Comparison of ENCODE assay signal across 11 mouse cellular contexts in the genomic region with DNA sequence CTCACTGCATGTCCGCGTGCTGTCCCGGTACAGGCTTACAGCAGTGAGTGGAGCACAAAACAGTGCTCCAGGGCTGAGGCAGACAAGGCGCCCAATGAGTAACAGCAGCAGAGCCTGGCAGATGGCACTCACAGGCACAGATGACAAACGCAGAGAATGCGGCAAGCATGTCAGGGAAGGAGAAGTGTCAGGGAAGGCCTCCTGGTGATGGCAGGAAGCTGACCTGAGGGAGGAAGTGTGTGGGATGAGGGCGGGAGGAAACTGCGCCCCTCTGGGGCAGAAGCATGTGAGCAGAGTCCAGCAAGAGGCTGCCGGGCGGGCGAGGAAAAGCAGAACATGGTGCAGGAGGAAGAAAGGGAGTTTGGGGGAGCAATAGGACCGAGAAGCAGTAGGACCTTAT.
DNase-seq lines count a peak whose midpoint lies in the region; ATAC-seq lines count a peak whose summit lies in the region.
"Had no signal": no experiment of that assay in that cellular context is flagged by ENCODE, and none has a peak within 500 bp of the region (broad histone marks: within the 10 kb centered on the region; RNA-seq: fewer than 3 reads in every experiment).

No protein-coding gene starts in this region.

- intact Hi-C loops in heart, postnatal 10 days (cut with DNase I) = no loop called here

- H3K79me2 ChIP-seq in macrophage (ENCODE audit: inconsistent target) = no peaks in the 10 kb centered on the region

- no peak overlapping the region for H3K27ac ChIP-seq in forebrain, embryonic 14.5 days (ENCODE audit: low read depth, low read length)
- H3K27ac ChIP-seq in forebrain, embryonic 11.5 days (ENCODE audit: low read depth, low read length) = no peak overlapping the region
- H3K27ac ChIP-seq in macrophage = peak overlapping the region; percentile 49
- H3K27ac ChIP-seq: midbrain, embryonic 10.5 days; stomach, embryonic 15.5 days had no signal

- DNase-seq in forebrain, embryonic 14.5 days (ENCODE audit: low spot score) = peak; percentile 13
- DNase-seq in forebrain, embryonic 11.5 days (ENCODE audit: low spot score) = no peak
- DNase-seq in spleen, postnatal 36 days (ENCODE audit: low spot score in 2 of 2) = peak; percentile 18 to 26
- DNase-seq in spleen, adult 12 weeks (ENCODE audit: low spot score) = no peak
- peak; percentile 24 to 30 for DNase-seq in heart, postnatal 10 days
- no peak for DNase-seq in yolk sac, embryonic 10.5 days (ENCODE audit: low spot score)
- no peak for DNase-seq in adrenal gland, postnatal 4 days (ENCODE audit: low spot score in 2 of 2)

- WGBS in forebrain, embryonic 14.5 days = 84% methylated on average over 12 of the region's 12 CpGs
- 85% methylated on average over 12 of the region's 12 CpGs for WGBS in forebrain, embryonic 11.5 days
- WGBS in macrophage (ENCODE audit: missing documents) = 8% methylated on average over 12 of the region's 12 CpGs

- H3K4me1 ChIP-seq in forebrain, embryonic 14.5 days (ENCODE audit: control insufficient read depth, insufficient read depth, low read length) = no peaks in the 10 kb centered on the region
- no peaks in the 10 kb centered on the region for H3K4me1 ChIP-seq in forebrain, embryonic 11.5 days (replicated peaks; ENCODE audit: control insufficient read depth, insufficient read depth, low read length)

- H3K9ac ChIP-seq in forebrain, embryonic 14.5 days (ENCODE audit: low read length) = no peak overlapping the region
- no peak overlapping the region for H3K9ac ChIP-seq in forebrain, embryonic 11.5 days (ENCODE audit: low read length)
- H3K9ac ChIP-seq: stomach, embryonic 15.5 days had no signal

- no peaks in the 10 kb centered on the region for H3K9me3 ChIP-seq in forebrain, embryonic 14.5 days (replicated peaks; ENCODE audit: control insufficient read depth, low read length)
- no peaks in the 10 kb centered on the region for H3K9me3 ChIP-seq in forebrain, embryonic 11.5 days (ENCODE audit: control insufficient read depth, low read length)
- H3K9me3 ChIP-seq: midbrain, embryonic 10.5 days; stomach, embryonic 15.5 days had no signal

- H3K27me3 ChIP-seq in forebrain, embryonic 14.5 days (replicated peaks; ENCODE audit: control insufficient read depth, insufficient read depth, low read length) = no peaks in the 10 kb centered on the region
- H3K27me3 ChIP-seq in forebrain, embryonic 11.5 days (ENCODE audit: control insufficient read depth, insufficient read depth, low read length) = no peaks in the 10 kb centered on the region
- H3K27me3 ChIP-seq: stomach, embryonic 15.5 days had no signal

- H3K36me3 ChIP-seq in forebrain, embryonic 14.5 days (ENCODE audit: control insufficient read depth, insufficient read depth, low read length) = peaks cover 54% of the 10 kb centered on the region
- peaks cover 2% of the 10 kb centered on the region; the same call in 1 of the 2 replicates for H3K36me3 ChIP-seq in forebrain, embryonic 11.5 days (ENCODE audit: control insufficient read depth, insufficient read depth, low read length)
- peaks cover 27% of the 10 kb centered on the region; the same call in 1 of the 2 replicates for H3K36me3 ChIP-seq in macrophage (ENCODE audit: inconsistent target)

- H3K4me3 ChIP-seq in forebrain, embryonic 14.5 days (ENCODE audit: low read depth, low read length) = no peak overlapping the region
- H3K4me3 ChIP-seq in forebrain, embryonic 11.5 days (ENCODE audit: low read depth, low read length) = no peak overlapping the region
- H3K4me3 ChIP-seq in macrophage (ENCODE audit: inconsistent target) = no peak overlapping the region
- H3K4me3 ChIP-seq: midbrain, embryonic 10.5 days; stomach, embryonic 15.5 days had no signal

- ATAC-seq in forebrain, embryonic 14.5 days = 0 out of 2 replicates have a peak, but pooled peaks have one; percentile 21
- ATAC-seq in forebrain, embryonic 11.5 days (replicated peaks; ENCODE audit: low FRiP score) = no peak
- ATAC-seq: hindbrain, embryonic 16.5 days had no signal

- H3K4me2 ChIP-seq in forebrain, embryonic 14.5 days (ENCODE audit: low read length) = no peak overlapping the region
- H3K4me2 ChIP-seq in forebrain, embryonic 11.5 days (ENCODE audit: low read depth, low read length, severe bottlenecking) = no peak overlapping the region
- H3K4me2 ChIP-seq: stomach, embryonic 15.5 days had no signal

Comparison
In these comparisons a context has a peak if more than half of its experiments do, and no peak if none do; other contexts are left out.
1. DNase-seq: peak in forebrain, embryonic 14.5 days (single experiment), spleen, postnatal 36 days (2 of 2) and heart, postnatal 10 days (2 of 2); none in forebrain, embryonic 11.5 days (single experiment), spleen, adult 12 weeks (single experiment), yolk sac, embryonic 10.5 days (single experiment) and adrenal gland, postnatal 4 days (0 of 2).